Mouse (Mus musculus): ENCODE measurements at regions not wholly inside any gene's neighbourhood (a gene's known extent, or its start where the extent isn't known, plus 50 kb on each side); places are given as distances from the start of the nearest gene placed in this dataset.
"Not testable (repeated sequence)": the region's sequence is repeated elsewhere in the genome, so short reads cannot be mapped to it uniquely, and the experiment has no call there.

- DNase-seq (ENCODE audit: low read depth, low spot score), result no peak
Measured at GRCm38 (mm10) chr16:58137728-58138279, 270.4 kb upstream of the Dcbld2 start.

- DNase-seq (ENCODE audit: low read depth, low spot score), result no peak
Measured at GRCm38 (mm10) chr16:58146479-58146878, 261.8 kb upstream of the Dcbld2 start.

DNA sequence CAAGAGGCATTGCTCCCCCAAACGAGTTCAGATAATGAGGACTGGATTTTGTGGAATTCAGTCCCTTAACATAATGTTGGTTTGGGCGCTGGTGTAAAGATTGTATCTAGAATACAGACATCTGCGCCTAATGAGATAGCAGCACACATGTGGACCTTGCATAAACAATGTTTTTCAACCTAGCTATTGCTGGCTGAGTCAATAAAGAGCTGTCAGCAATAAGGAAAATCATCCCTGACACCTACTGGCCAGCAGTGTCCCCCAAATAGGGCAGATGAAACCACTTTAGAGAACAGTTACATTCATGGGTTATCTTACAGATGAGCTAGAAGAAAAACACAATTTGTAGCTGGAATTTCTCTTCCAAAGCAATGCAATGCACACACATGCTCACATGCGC, 252.7 kb upstream of the Dcbld2 start:
- no peak for DNase-seq (ENCODE audit: low read depth, low spot score)

GRCm38 (mm10) chr16:58178744-58179401, 229.4 kb upstream of the Dcbld2 start:
- no peak for DNase-seq (ENCODE audit: low read depth, low spot score)

- DNase-seq (ENCODE audit: low read depth, low spot score), result not testable (repeated sequence)
Measured at GRCm38 (mm10) chr16:58179981-58180380, 228.3 kb upstream of the Dcbld2 start.

GRCm38 (mm10) chr16:58194619-58195497, 213.4 kb upstream of the Dcbld2 start:
- DNase-seq (ENCODE audit: low read depth, low spot score), result no peak

DNA sequence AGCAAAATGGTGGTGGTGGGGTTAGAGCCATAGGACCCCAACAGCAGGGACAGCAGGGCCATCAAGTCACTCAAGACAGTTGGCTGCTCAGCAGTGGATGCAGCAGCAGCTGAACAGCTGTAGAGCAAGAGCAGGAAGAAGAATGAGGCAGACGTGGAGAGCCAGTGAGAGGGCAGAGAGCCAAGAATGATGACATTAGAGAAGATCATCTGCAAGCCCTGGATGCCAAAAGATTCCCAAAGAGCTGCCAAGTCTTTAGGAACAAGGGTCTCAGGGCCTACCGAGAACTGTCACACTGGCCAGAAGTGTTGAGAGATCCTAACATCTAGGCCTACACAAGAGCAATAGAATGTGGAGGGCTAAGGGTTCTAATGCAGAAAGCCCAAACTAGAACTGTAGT, 196.4 kb upstream of the Dcbld2 start:
- DNase-seq (ENCODE audit: low read depth, low spot score), result no peak

- no peak for DNase-seq (ENCODE audit: low read depth, low spot score)
Measured at GRCm38 (mm10) chr16:58234686-58235085, 173.6 kb upstream of the Dcbld2 start.

GRCm38 (mm10) chr16:58236857-58237256, 171.4 kb upstream of the Dcbld2 start:
- DNase-seq (ENCODE audit: low read depth, low spot score), result no peak

DNA sequence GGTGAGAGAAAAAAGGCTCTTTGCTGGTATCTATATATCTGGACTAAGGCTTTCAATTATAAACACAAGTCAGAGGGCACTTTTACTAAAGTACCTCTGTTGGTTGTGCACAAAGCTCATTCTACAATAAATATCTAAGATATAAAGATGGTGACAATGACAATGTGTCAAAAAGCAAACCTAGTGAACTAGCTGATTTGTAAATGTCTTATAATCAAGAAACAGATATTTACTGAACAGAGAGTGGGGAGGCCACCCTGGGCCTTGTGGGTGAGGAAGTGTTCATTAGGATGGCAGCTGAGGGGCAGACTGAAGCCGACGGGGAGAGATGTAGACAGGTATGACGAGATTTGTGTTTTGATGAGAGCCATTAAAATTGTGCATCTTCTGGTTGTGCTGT, 132.0 kb upstream of the Dcbld2 start:
- no peak for DNase-seq (ENCODE audit: low read depth, low spot score)

DNA sequence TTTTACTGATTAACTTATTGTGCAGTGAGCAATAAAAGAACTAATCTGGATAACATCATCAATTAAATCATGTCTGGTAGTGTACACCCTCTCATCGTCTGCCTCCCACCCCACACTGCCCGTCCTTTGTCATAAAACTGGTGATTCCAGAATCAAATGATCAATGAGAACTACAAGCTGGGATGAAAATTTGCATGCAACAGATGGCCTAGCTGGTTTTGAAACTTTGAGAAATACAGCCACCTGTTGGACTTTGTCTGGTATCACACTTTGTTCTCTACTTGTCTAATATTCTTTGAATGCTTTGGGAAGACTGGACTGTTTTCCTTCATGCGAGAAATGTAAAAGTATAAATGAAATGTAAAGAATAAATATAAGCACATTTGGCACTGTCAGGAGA, 126.8 kb upstream of the Dcbld2 start:
- DNase-seq (ENCODE audit: low read depth, low spot score), result peak; percentile 37

DNA sequence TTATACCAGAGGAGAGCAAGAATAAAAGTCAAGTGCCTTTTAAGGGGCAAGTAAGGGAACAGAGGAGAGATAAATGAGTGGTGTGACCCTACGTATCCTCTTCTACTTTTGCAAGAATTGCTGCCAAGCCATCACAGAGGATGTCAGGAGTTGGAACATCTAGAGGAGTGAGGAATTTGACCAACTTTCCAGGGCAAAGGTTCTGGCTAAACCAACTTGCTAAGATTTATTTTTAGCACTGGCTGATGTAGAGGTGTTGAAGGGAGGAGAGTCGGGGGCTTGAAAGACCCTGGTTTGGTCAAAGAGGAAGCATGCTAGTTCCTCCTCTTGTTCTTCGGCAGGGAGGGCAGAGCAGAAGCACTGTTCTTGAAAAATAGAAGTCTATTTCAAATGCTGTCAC, 113.8 kb upstream of the Dcbld2 start:
- DNase-seq (ENCODE audit: low read depth, low spot score), result no peak

- no peak for DNase-seq (ENCODE audit: low read depth, low spot score)
Measured at GRCm38 (mm10) chr16:58295128-58295527, 113.1 kb upstream of the Dcbld2 start.

DNA sequence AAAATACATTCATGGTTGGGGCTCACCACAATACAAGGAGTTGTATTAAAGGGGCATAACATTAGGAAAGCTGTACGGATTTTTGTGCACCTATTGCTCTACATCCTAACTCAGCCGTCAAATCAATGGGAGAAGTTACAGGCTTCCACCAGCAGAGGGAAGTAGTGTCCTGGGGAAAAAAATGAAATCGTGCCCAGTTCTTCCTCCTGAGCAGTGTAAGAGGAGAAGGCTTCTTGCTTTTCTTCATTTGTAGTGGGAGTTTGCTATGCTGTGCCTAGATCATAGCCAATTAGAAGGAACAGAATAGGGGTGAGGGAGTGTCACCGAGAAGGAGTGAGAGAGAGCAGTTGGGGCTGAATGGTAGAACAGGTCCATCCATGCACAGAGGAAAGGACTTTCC, 108.7 kb upstream of the Dcbld2 start:
- peak; percentile 78 for DNase-seq (ENCODE audit: low read depth, low spot score)

DNA sequence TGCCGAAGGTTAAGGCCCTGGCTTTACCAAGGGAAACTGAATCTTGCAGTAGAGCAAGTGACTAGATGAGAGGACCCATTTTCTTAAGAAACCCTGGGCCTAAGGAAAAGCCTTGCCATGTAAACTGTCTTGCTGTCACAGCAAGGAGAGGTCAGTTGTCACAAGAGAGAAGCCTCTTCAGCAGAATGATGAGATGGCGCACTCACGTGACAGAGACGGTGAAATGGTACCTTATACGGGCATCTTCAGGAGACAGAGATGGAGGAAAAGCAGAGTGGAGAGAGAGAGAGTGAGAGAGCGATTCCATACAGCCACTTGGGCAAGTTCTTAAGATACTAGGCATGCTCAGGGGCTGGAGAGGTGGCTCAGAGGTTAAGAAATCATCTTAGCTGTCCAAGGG, 108.1 kb upstream of the Dcbld2 start:
- no peak for DNase-seq (ENCODE audit: low read depth, low spot score)

- DNase-seq (ENCODE audit: low read depth, low spot score), result peak; percentile 31
Measured at GRCm38 (mm10) chr16:58303555-58303954, 104.7 kb upstream of the Dcbld2 start.

DNA sequence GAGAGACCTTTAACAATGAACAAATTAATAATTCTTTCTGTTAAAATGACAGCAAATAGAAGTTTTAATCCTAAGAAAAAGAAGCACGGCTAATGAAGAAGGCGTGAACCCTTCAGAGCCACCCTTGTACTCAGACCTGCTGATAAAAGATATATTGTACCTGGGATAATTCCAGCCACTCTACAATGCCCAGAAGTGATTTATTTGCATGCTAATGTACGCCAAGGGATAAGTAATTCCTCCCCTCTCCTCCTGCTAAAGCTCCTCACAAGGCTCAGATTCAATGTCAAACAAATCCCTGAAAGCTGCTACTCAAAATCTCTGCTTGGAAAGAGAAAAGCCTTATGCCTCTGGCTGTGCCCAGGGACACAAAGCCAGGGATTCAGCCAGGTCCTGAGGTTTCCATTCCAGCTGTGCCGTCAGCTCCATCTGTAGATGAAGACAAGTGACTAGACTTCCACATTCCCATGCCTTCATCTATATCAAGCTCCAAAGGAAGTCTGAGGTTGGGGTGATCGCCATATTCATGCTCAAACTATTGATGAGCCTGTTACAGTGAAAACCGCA, 91.3 kb upstream of the Dcbld2 start:
- DNase-seq (ENCODE audit: low read depth, low spot score), result no peak

GRCm38 (mm10) chr16:58331087-58331486, 77.2 kb upstream of the Dcbld2 start:
- DNase-seq (ENCODE audit: low read depth, low spot score), result no peak

- no peak for DNase-seq (ENCODE audit: low read depth, low spot score)
Measured at GRCm38 (mm10) chr16:58343921-58344320, 64.3 kb upstream of the Dcbld2 start.

- DNase-seq (ENCODE audit: low read depth, low spot score), result peak; percentile 61
Measured at GRCm38 (mm10) chr16:58349354-58349753, 58.9 kb upstream of the Dcbld2 start.

DNA sequence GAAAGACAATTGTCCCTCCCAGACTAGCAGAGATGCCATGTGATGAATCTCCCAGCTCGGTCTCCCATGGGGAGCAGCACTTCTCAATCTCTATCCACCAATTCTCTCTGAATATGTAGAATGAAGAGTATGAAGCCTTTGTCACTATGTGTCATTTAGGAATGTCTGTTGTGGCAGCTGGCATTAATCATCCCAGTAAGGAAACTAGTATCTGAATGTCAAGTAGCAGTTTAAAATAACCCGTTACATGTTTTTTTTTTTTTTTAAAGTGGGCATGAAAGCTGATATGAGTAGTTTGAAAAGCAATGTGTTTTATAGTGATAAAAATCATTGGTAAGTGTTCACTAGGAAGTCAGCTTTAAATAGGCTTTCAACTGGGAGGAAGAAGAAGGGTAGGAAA, 58.4 kb upstream of the Dcbld2 start:
- DNase-seq (ENCODE audit: low read depth, low spot score), result no peak

- DNase-seq (ENCODE audit: low read depth, low spot score), result no peak
Measured at GRCm38 (mm10) chr16:58352156-58352555, 56.1 kb upstream of the Dcbld2 start.

Measured in forelimb bud, embryonic 11.5 days (tissue).